Mouse (Mus musculus) MEL-GATA-1-ER (cell line): ENCODE measurements around the gene Slc9a3r1.

Experiments
- DNase-seq: peaks from one replicate; pipeline ENCODE4 v3.0.0-alpha.2; 2012; ENCODE audit warnings: low read depth; ENCODE audit errors: extremely low read depth

The Slc9a3r1 gene

DNA sequence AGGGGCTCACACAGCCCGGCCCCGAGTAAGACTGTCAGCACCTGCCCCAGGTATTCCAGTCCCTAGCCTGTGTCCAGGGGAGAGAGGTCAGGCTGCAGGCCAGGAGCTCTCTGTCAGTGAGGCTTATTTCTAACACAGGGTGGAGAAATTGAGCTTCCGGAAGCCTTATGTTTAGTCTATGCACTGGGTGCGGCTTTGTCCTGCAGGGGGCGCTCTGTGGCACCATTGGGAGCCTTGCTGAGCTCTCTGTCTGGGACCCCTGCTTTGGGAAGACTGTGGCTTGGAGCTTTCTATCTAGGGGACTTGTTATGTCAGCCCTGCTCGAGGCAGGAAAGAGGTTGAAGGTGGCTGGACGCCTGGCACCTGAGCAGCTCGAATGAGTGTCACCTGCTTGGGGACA, 61.7 kb downstream of the Slc9a3r1 start:
- no peak for DNase-seq

DNA sequence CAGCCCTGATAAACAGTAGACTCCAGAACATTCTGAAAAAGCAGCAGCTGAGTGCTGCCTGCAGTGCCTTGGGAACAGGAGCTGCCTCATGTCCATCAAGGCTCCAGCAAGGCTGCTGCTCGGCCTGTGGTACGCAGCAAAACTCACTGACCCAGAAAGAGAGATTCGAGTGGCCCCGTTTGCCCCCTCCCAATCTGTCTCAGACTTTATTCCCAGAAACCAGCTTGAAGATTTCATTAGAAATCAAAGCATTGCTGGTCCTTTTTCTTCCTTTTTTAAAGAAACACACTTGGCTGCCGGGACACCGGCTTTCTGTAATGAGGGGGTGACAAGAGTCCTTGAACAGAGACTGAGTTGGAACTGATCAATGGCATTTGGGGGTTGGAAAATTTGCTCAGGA, 62.2 kb downstream of the Slc9a3r1 start:
- no peak for DNase-seq

DNA sequence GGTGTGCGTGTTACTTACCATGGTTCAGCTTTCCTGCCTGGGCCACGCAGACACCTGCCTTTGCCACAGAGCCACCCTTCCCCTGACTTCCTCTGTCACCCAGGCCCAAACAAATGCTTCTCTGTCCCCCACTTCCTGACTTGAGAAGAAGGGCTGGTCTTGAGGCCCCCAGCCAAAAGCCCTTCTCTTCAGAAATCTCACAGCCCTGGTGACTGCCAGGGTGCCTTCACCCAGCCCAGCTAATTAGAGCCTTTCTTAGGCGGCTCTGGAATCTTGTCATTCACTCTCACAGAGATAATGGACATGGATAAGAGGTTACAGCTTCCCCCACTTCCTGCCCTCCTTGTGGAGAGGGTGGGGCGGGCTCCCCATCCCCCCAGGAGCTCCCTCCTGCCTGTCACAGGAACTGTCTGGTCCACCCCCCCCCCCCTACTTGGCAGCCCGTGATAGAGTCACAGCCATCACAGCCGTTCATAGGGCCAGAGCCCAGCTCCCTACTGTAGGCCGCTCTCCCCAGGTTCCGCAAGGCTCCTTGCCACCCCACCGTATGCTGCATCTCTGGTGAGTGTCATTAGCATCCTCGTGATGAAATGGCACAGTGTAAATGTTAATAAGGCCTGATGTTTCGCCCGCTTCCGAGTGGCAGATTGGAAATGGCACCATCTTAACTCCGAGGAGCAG, 63.8 kb downstream of the Slc9a3r1 start:
- no peak for DNase-seq

DNA sequence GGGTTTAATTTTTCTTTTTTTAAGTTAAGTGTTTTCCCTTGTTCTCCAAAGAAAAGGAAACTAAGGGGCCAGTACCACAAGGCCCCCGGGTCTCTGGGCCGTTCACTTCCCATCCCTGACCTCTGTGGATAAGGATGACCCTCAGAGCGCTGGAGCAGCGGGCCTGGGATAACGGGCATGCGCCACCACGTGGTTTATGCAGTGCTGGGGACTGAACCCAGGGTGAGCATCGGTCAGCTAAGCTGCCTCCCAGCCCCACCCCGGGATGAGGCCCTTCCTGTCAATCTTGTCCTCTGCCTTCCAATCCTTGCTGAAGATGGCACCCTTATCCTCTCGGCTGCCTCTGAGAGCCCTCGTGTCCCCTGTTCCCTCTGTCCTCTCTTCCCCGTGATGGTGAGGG, 64.5 kb downstream of the Slc9a3r1 start:
- DNase-seq: no peak

DNA sequence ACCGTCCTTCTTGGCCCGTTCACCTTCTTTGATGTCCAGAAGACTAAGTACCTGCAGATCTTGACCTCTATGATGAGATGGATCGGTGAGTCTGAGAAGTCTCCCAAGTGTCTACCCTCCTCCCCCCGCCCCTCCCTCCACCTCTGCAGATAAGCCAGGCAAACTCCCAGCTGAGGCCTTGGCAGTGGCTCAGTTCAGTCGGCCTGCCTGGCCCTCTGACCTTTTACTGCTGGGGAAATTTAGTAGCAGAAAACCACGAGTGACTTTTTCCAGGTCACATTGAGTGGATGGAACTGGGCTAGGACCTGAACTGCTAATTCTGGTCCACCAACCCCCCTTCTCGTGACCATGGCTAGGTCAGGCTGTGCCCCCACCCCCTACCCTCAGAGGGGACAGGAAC, 65.3 kb downstream of the Slc9a3r1 start:
- no peak for DNase-seq

DNA sequence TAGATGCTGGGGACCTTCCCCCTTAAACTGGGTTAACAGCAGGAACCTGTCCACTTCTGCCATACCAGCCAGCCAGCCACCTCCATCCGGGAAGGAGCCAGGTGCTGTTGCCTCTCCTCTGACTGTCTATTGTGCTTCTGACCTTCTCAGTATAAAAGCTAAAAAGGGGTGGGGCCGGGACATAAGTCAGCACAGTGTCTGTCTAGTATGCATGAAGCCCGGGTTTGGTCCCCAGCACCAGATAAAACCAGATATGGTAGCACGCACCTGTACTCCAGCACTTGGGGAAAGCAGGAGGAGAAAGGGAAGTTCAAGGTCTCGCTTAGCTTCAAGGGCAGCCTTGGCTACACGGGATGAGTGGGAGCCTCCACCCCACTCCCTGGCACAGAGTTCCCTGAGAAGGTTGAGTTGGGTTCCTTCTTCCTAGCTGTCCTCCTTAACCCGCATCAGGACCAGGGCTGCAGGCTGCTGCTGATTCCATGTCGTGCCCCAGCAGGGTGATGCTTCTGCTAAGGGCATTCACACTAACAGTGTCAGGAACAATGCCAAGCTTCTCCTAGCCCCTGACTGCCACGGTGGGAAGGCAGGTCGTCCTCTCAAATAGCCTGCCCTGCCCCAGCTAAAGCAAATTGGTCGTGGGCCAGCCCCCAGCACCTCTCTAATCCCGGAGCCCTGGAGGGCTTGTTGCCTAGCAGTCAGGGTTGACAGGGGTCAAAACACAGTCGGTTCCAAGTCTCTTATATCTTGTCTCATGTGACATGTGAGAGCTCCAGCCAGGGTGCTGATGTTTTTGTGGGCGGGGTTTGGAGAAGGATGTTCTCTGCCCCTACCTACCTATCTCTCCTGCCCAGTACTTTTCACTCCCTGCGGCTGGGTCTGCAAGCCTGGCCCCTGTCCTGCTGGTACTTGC, 66.1 kb downstream of the Slc9a3r1 start:
- no peak for DNase-seq
